Mouse (Mus musculus): Measurements from ENCODE around the gene Wipi1. TPM values are rescaled to one million over a fixed set of nuclear protein-coding genes. Genes with fewer than 3 reads are reported as not detected.

The Wipi1 gene
- polyA plus RNA-seq, 1 experiment from 2014 or later = 21.3 TPM

DNA sequence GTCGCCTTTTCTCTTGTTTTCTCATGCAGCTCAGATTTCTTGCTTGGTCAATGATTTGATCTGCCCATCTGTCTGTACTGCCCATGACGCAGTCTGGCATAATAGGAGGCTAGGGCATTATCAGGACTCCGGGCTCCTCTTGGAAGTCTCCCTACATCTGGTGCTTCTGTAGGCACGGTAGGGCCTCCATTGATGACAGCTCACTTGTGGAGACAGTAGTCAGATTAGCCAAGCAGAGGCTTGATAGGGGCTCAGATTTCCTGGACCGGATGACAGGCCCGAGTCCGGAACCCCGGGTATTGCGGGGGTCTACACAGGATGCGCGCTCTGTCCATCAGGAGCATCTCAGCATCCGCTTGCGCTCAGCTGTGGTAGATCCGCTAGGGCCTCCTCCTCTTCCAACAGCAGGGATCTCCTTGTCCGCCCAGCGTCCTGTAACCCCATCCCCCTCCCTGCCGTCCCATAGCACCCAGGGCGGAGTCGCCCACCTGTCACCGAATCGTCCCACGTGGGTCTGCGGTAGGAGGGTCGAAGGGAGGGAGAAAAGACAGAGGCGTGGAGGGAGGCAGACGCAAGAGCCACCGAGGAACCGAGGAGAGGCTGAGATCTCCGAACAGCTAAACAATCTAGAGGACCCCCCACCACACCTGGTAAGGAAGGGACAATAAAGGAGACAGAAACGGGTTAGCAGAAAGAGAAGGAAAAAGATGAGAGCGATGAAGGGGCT lies 38.4 kb upstream of the Wipi1 start:
- 3% methylated on average over 31 of the region's 31 CpGs for WGBS
- Histone ChIP-seq H3K4me3 (ENCODE audit: low read depth, low read length) (peak overlapping the region; percentile 92), H3K9ac (replicated peaks; ENCODE audit: low read depth, low read length) (peak overlapping the region; percentile 79), H3K9me3 (ENCODE audit: control insufficient read depth, low read depth, low read length) (no peaks in the 10 kb centered on the region), H3K27ac (ENCODE audit: low read length) (peak overlapping the region; percentile 96), H3K4me2 (replicated peaks; ENCODE audit: low read depth, low read length) (peak overlapping the region; percentile 85), H3K36me3 (ENCODE audit: control insufficient read depth, insufficient read depth, low read length) (peaks cover 16% of the 10 kb centered on the region), H3K27me3 (ENCODE audit: control insufficient read depth, insufficient read depth, low read length) (no peaks in the 10 kb centered on the region), H3K4me1 (ENCODE audit: control insufficient read depth, insufficient read depth, low read length) (peaks cover 23% of the 10 kb centered on the region)
- ATAC-seq (ENCODE audit: insufficient number of reproducible peaks, insufficient read depth, low FRiP score, low read depth) = peak; percentile 73

DNA sequence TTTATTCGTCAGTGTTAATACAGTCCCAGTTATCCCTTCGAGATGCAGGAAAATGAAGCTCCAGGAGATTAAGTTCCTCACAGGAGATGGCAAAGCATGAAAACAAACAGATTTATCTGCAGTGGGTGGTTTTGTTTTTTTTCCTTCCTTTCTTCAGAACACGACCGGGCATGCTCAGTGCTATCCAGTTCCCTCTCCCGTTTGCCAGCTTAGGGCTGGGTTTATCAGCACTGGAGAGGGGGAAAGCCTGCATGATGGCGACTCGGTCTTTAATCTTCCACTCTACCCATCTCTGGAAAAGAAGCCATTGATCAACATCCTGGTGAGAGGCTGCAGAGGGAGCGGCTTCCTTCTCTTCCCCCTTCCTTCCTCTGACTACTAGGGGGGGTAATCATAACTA lies 37.4 kb upstream of the Wipi1 start, which contains the start of gene Prkar1a:
Prkar1a (plus strand) TSS at position 200 of the 400 bp plus-strand sequence.
- H3K4me3 ChIP-seq (ENCODE audit: low read depth, low read length) = peak within 1 kb of the TSS; percentile 92
- no peaks in the 10 kb centered on the region for H3K9me3 ChIP-seq (ENCODE audit: control insufficient read depth, low read depth, low read length)
- H3K36me3 ChIP-seq (ENCODE audit: control insufficient read depth, insufficient read depth, low read length) = peaks cover 6% of the 10 kb centered on the region
- H3K27ac ChIP-seq (ENCODE audit: low read length) = peak within 1 kb of the TSS; percentile 96
- 13% methylated on average over 8 of the region's 8 CpGs for WGBS
- ATAC-seq (ENCODE audit: insufficient number of reproducible peaks, insufficient read depth, low FRiP score, low read depth) = no peak
- peak within 1 kb of the TSS; percentile 85 for H3K4me2 ChIP-seq (replicated peaks; ENCODE audit: low read depth, low read length)
- no peaks in the 10 kb centered on the region for H3K27me3 ChIP-seq (ENCODE audit: control insufficient read depth, insufficient read depth, low read length)
- peak within 1 kb of the TSS; percentile 79 for H3K9ac ChIP-seq (replicated peaks; ENCODE audit: low read depth, low read length)
- peaks cover 23% of the 10 kb centered on the region for H3K4me1 ChIP-seq (ENCODE audit: control insufficient read depth, insufficient read depth, low read length)

DNA sequence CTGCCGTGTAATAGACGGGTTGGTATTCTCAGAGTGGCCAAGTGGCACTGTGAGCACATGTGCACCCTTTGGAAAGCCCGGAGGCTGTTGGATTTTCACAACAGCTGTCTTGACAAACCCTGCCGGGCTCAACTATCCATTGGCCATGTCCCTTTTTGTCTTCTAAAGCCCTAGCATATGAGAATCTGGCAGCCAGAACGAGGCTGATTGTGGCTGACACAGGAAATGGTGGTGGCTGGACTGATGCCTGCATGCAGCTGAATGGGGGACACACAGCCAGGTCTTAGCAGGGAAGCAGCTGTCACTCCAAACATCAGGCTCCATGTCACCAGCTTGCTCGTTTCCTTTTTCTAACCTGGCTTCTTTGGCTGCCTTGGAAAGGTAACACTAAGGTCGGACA lies 36.7 kb upstream of the Wipi1 start:
- no peak overlapping the region for H3K27ac ChIP-seq (ENCODE audit: low read length)
- no peak overlapping the region for H3K4me2 ChIP-seq (replicated peaks; ENCODE audit: low read depth, low read length)
- no peak overlapping the region for H3K4me3 ChIP-seq (ENCODE audit: low read depth, low read length)
- WGBS = 48% methylated on average over 7 of the region's 7 CpGs
- no peak overlapping the region for H3K9ac ChIP-seq (replicated peaks; ENCODE audit: low read depth, low read length)
- no peaks in the 10 kb centered on the region; the same call in 1 of the 2 replicates for H3K36me3 ChIP-seq (ENCODE audit: control insufficient read depth, insufficient read depth, low read length)
- no peak for ATAC-seq (ENCODE audit: insufficient number of reproducible peaks, insufficient read depth, low FRiP score, low read depth)
- no peaks in the 10 kb centered on the region for H3K27me3 ChIP-seq (ENCODE audit: control insufficient read depth, insufficient read depth, low read length)
- H3K9me3 ChIP-seq (ENCODE audit: control insufficient read depth, low read depth, low read length) = no peaks in the 10 kb centered on the region
- peaks cover 20% of the 10 kb centered on the region for H3K4me1 ChIP-seq (ENCODE audit: control insufficient read depth, insufficient read depth, low read length)

GRCm38 (mm10) chr11:109641498-109642222 lies 29.9 kb upstream of the Wipi1 start:
- H3K4me1 ChIP-seq (ENCODE audit: control insufficient read depth, insufficient read depth, low read length) = no peaks in the 10 kb centered on the region
- 69% methylated on average over 5 of the region's 5 CpGs for WGBS
- no peak overlapping the region for H3K4me2 ChIP-seq (replicated peaks; ENCODE audit: low read depth, low read length)
- ATAC-seq (ENCODE audit: insufficient number of reproducible peaks, insufficient read depth, low FRiP score, low read depth) = no peak
- no peaks in the 10 kb centered on the region for H3K36me3 ChIP-seq (ENCODE audit: control insufficient read depth, insufficient read depth, low read length)
- H3K4me3 ChIP-seq (ENCODE audit: low read depth, low read length) = no peak overlapping the region
- H3K27ac ChIP-seq (ENCODE audit: low read length) = no peak overlapping the region
- H3K9me3 ChIP-seq (ENCODE audit: control insufficient read depth, low read depth, low read length) = no peaks in the 10 kb centered on the region
- no peaks in the 10 kb centered on the region for H3K27me3 ChIP-seq (ENCODE audit: control insufficient read depth, insufficient read depth, low read length)
- no peak overlapping the region for H3K9ac ChIP-seq (replicated peaks; ENCODE audit: low read depth, low read length)

DNA sequence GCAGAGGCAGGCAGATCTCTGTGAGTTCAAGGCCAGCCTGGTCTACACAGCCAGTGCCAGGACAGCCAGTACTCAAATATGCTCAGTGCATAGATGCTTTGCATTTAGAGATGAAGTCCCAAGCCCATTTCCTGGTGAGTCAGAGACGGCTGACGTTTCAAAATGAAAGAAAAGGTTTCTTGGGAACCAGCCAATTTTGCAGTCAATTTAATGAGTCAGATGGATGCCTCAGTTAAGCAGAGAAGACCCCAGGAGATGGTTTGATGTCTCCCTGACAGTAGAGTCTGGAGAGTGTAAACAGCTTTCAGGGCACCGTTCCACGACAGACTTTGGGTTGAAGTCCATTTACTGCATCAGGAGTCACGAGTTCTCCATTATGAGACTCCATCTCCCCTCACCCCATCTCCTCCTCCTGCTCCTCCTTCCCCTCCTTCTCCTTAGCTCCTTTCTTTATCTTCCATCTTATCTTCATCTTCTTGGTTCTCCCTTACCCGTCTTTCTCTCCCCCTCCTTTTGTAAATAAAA lies 24.2 kb upstream of the Wipi1 start:
- Histone ChIP-seq H3K4me1 (ENCODE audit: control insufficient read depth, insufficient read depth, low read length) (no peaks in the 10 kb centered on the region), H3K9me3 (ENCODE audit: control insufficient read depth, low read depth, low read length) (no peaks in the 10 kb centered on the region), H3K4me2 (replicated peaks; ENCODE audit: low read depth, low read length) (no peak overlapping the region), H3K4me3 (ENCODE audit: low read depth, low read length) (no peak overlapping the region), H3K27me3 (ENCODE audit: control insufficient read depth, insufficient read depth, low read length) (no peaks in the 10 kb centered on the region), H3K36me3 (ENCODE audit: control insufficient read depth, insufficient read depth, low read length) (no peaks in the 10 kb centered on the region), H3K27ac (ENCODE audit: low read length) (no peak overlapping the region), H3K9ac (replicated peaks; ENCODE audit: low read depth, low read length) (no peak overlapping the region)
- ATAC-seq (ENCODE audit: insufficient number of reproducible peaks, insufficient read depth, low FRiP score, low read depth) = no peak
- WGBS = 40% methylated on average over 6 of the region's 6 CpGs

- Histone ChIP-seq H3K27me3 (ENCODE audit: control insufficient read depth, insufficient read depth, low read length) (no peaks in the 10 kb centered on the region), H3K4me3 (ENCODE audit: low read depth, low read length) (no peak overlapping the region), H3K4me2 (replicated peaks; ENCODE audit: low read depth, low read length) (no peak overlapping the region), H3K9me3 (ENCODE audit: control insufficient read depth, low read depth, low read length) (no peaks in the 10 kb centered on the region), H3K4me1 (ENCODE audit: control insufficient read depth, insufficient read depth, low read length) (no peaks in the 10 kb centered on the region), H3K27ac (ENCODE audit: low read length) (no peak overlapping the region), H3K36me3 (ENCODE audit: control insufficient read depth, insufficient read depth, low read length) (no peaks in the 10 kb centered on the region), H3K9ac (replicated peaks; ENCODE audit: low read depth, low read length) (no peak overlapping the region)
- WGBS = 66% methylated on average over 9 of the region's 9 CpGs
- no peak for ATAC-seq (ENCODE audit: insufficient number of reproducible peaks, insufficient read depth, low FRiP score, low read depth)
Measured at GRCm38 (mm10) chr11:109634928-109635327, 23.2 kb upstream of the Wipi1 start.

DNA sequence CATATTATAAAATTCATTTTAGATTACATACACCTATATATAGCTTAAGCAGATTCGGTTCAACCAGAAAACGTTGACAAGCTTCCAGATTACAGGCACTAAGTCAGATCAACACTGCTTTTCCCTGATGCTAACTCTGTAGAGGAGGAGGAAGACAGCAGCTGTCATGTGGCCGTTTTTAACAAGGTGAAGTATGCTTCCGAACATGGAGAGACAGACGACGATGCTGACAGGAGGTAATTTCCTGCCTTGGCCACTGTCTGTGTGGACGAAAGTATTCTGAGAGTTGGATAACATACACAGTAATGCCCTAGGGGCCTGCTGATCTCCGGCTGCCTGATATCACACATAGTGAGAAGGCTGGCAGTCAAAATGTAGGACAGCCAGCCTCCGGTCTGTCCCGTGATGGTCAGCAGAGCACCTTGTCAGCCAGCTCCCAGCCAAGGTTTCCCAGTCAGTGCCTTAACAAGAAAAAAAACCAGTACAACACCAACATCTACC lies 17.3 kb upstream of the Wipi1 start:
- Histone ChIP-seq H3K27ac (ENCODE audit: low read length) (no peak overlapping the region), H3K4me1 (ENCODE audit: control insufficient read depth, insufficient read depth, low read length) (no peaks in the 10 kb centered on the region), H3K9me3 (ENCODE audit: control insufficient read depth, low read depth, low read length) (no peaks in the 10 kb centered on the region), H3K9ac (replicated peaks; ENCODE audit: low read depth, low read length) (no peak overlapping the region), H3K27me3 (ENCODE audit: control insufficient read depth, insufficient read depth, low read length) (no peaks in the 10 kb centered on the region), H3K4me2 (replicated peaks; ENCODE audit: low read depth, low read length) (no peak overlapping the region), H3K36me3 (ENCODE audit: control insufficient read depth, insufficient read depth, low read length) (no peaks in the 10 kb centered on the region), H3K4me3 (ENCODE audit: low read depth, low read length) (no peak overlapping the region)
- ATAC-seq (ENCODE audit: insufficient number of reproducible peaks, insufficient read depth, low FRiP score, low read depth) = no peak
- 58% methylated on average over 10 of the region's 10 CpGs for WGBS

DNA sequence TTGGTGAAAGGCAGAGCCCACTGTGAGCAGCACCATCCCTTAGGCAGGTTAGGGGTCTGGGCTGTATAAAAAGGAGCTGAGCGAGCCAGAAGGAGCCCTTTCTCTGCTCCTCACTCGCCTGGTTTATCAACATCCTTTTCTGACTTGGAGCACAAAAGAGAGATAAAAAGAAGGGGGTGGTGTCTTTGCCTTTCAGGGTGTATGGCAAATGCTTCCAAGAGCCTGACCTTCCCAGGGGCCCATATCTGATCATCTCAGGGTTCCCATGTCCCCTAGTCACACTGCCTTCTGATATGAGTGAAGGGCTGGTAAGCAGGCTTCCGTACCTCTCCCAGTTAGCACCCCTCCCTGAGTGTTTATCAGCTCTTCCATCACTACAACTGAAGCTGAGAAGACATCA lies 16.3 kb upstream of the Wipi1 start:
- no peak overlapping the region for H3K4me2 ChIP-seq (replicated peaks; ENCODE audit: low read depth, low read length)
- H3K9ac ChIP-seq (replicated peaks; ENCODE audit: low read depth, low read length) = no peak overlapping the region
- H3K36me3 ChIP-seq (ENCODE audit: control insufficient read depth, insufficient read depth, low read length) = no peaks in the 10 kb centered on the region
- H3K4me1 ChIP-seq (ENCODE audit: control insufficient read depth, insufficient read depth, low read length) = no peaks in the 10 kb centered on the region
- WGBS = 86% methylated on average over 3 of the region's 3 CpGs
- H3K9me3 ChIP-seq (ENCODE audit: control insufficient read depth, low read depth, low read length) = no peaks in the 10 kb centered on the region
- no peak overlapping the region for H3K4me3 ChIP-seq (ENCODE audit: low read depth, low read length)
- H3K27me3 ChIP-seq (ENCODE audit: control insufficient read depth, insufficient read depth, low read length) = no peaks in the 10 kb centered on the region
- no peak for ATAC-seq (ENCODE audit: insufficient number of reproducible peaks, insufficient read depth, low FRiP score, low read depth)
- H3K27ac ChIP-seq (ENCODE audit: low read length) = no peak overlapping the region
